Mouse (Mus musculus): Measurements from ENCODE around the gene BC005537.

BC005537 gene

GRCm38 (mm10) chr13:24841702-24842101, 40.2 kb downstream of the BC005537 start:
- no peak for DNase-seq (ENCODE audit: low spot score in 2 of 2)

- DNase-seq (ENCODE audit: low spot score in 2 of 2) = peak in 1 of 2 experiments; percentile 29
These were observed 43.8 kb downstream of the BC005537 start, which contains the start of gene D130043K22Rik for GRCm38 (mm10) chr13:24844983-24845955. Gene D130043K22Rik, plus strand, starts transcription at chr13:24845135.

- no peak for DNase-seq (ENCODE audit: low spot score in 2 of 2)
These were observed 47.9 kb downstream of the BC005537 start for GRCm38 (mm10) chr13:24849318-24849717.

GRCm38 (mm10) chr13:24851989-24852388, 50.5 kb downstream of the BC005537 start:
- no peak for DNase-seq (ENCODE audit: low spot score in 2 of 2)

- no peak for DNase-seq (ENCODE audit: low spot score in 2 of 2)
These were observed 51.1 kb downstream of the BC005537 start for GRCm38 (mm10) chr13:24852570-24852969.

GRCm38 (mm10) chr13:24859115-24859514, 57.7 kb downstream of the BC005537 start:
- no peak for DNase-seq (ENCODE audit: low spot score in 2 of 2)

- DNase-seq (ENCODE audit: low spot score in 2 of 2) = no peak
These were observed 59.6 kb downstream of the BC005537 start for GRCm38 (mm10) chr13:24861084-24861483.

GRCm38 (mm10) chr13:24862021-24862420, 60.6 kb downstream of the BC005537 start:
- DNase-seq (ENCODE audit: low spot score in 2 of 2) = no peak

GRCm38 (mm10) chr13:24862520-24862919, 61.1 kb downstream of the BC005537 start:
- DNase-seq (ENCODE audit: low spot score in 2 of 2) = peak; percentile 32 to 75
